Mouse (Mus musculus) adrenal gland, postnatal 14 days (tissue): ENCODE results near the gene Yjefn3. TPM values are rescaled to one million over a fixed set of nuclear protein-coding genes. Genes with fewer than 3 reads are reported as not detected.
A peak's percentile ranks its signal among the peaks of the same experiment; 100 is the strongest.

Experiments used
- DNase-seq: peaks from one replicate; pipeline ENCODE4 v3.0.0; 2021; ENCODE audit warnings: mixed read lengths
- total RNA-seq: library from RNA; stranded (reverse); gene quantifications from 2 replicates; pipeline ENCODE4 v1.2.3, GENCODE M21; 2021

Yjefn3 gene
- total RNA-seq, 1 experiment from 2014 or later = 6.7 TPM

DNA sequence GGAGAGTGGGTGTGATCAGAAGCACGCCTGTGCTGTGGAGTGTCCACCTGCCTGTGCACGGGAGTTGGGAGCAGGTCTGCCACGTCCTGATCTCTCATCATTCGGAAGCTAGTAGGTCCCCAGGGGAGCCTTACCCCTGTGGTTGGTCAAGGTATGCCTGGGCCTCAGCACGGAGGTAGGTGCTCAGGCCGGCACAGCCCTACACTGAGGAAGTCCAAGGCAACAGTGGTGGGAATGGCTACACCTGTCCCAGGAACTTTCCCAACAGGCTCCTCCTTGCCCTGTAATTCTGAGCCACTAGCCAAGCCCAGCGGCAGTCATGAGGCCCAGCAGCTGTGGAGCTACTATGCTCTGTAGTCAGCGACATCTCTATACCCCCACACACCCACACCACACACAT lies 22.8 kb downstream of the Yjefn3 start:
- no peak for DNase-seq

DNA sequence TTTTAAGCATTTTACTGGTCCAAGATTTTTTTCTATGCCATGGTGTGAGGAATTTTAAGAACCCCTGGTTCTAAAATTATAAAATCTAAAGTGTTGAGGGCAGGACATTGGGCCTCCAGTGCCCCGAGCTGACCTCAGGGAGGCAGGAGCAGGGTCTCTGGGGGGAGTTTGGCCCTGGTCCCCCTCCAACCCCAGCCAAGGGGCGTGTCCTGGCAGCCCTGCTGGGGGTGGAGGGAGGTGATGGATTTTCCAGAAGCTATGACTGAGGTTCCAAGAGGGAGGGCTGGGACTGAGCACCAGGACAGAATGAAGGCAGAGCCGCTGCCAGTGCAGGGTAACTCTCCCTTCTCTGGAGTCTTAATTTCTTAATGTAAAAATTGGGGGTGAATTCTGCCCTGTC lies 24.5 kb downstream of the Yjefn3 start:
- no peak for DNase-seq

DNA sequence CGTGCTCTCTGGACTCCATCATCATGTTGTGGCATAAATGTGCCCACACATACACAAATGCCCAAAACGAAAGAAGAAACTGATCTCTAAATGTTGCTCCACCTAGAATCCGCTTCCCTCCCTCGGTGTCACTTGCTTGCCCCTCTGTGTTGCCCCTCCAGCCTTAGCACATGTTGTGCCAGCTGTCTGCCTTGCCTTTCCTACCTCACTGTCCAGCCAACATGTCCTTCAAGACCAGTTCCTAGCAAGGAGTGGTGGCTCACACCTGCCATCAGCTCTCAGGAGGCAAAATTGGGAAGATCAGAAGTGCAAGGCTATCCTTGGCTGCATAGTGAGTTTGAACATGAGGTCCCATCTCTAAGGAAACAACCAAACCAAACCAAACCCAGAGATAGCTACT lies 25.1 kb downstream of the Yjefn3 start:
- no peak for DNase-seq

DNA sequence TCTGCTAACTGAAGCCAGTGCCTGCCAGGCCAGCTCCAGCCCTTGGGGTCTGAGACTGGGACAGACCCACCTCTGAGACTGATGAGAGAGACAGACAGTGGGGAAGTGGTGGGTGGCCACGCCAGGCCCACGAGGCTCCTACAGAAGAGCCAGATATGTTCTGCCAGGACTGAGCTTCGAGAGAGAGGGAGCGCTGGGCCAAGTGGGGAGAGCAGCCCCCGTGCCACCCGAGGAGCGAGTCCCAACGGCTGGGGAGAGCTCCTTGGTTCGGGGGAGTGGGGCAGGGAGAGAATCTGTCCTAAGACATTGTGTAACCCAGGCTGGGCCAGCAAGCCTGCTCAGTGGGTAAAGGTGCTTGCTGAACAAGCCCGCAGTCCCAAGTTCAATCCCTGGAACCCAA lies 25.5 kb downstream of the Yjefn3 start:
- no peak for DNase-seq

DNA sequence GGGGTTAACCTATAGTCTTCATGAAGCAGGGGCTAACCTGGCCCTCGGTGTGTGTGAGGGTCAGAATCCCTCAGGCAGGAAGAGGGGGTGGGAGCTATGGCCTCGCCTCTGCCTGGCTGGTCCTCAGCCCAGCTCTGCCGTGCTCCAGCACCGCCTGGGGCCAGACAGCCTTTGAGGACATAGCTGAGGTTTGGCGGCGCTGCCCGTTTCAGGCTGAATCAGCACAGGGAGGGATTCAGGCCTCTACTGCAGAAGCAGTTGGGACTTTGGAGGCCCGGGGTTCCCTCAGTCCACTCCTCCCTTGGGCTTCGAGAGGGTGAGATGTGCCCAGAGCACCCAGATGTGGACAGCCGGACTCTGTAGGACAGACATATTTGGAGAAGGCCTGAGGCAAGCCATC lies 26.4 kb downstream of the Yjefn3 start:
- DNase-seq = no peak

DNA sequence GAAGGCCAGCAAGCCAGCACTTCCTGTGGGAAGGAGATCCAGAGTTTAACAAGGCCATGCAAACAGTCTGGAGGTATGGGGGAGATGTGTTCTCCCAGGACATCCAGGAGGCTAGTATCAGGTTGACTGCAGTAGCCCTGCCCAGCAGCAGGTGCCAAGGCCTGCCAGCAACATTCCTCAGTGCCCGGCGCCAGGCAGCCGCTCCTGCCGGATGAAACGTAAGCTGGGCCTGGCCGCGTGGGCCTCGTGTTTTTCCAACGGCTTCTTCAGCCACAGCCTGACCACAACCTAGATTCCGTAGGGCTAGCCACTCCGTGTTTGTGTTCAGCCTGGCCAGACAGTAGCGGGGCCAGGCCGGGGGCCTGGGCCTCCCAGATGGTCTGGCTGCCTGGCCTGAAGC lies 27.9 kb downstream of the Yjefn3 start:
- DNase-seq = no peak

DNA sequence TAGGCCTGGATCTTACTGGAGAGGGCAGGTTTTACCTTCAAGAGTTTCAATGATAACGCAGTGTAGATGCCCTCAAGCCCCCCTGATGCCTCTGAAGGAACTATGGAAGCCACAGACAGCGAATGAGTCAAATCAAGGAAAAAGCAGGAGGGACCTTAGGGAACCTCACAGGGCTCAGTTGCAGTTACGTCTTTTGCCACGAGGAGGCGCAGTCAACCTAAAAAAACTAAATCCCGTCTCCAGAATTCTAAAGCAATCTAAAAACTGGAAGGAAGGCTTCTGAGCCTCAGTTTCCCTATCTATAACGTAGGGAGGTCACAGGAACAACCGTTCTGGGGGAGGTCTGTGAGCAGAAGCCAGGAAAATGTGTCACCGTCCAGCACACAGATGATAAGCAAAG lies 28.4 kb downstream of the Yjefn3 start:
- peak; percentile 79 for DNase-seq

DNA sequence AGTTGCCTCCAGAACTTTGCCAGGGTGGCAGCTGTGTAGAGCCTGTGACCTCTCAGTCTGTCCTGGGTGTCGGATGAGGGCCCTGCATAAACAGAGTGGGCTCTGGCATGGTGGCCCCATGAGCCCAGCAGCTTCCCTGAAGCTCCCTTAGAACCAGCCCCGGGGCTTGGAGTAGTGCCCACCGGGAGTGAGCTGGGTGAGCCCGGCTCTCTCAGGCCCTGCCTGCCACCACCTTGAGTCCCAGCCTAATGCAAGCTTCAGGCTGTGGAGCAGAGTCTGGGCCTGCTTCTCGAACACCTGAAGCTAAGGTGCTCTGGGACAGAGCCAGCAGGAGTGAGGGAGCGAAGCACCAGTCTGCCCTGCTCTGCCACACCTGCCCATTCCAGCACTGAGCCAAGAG lies 31.6 kb downstream of the Yjefn3 start:
- no peak for DNase-seq

DNA sequence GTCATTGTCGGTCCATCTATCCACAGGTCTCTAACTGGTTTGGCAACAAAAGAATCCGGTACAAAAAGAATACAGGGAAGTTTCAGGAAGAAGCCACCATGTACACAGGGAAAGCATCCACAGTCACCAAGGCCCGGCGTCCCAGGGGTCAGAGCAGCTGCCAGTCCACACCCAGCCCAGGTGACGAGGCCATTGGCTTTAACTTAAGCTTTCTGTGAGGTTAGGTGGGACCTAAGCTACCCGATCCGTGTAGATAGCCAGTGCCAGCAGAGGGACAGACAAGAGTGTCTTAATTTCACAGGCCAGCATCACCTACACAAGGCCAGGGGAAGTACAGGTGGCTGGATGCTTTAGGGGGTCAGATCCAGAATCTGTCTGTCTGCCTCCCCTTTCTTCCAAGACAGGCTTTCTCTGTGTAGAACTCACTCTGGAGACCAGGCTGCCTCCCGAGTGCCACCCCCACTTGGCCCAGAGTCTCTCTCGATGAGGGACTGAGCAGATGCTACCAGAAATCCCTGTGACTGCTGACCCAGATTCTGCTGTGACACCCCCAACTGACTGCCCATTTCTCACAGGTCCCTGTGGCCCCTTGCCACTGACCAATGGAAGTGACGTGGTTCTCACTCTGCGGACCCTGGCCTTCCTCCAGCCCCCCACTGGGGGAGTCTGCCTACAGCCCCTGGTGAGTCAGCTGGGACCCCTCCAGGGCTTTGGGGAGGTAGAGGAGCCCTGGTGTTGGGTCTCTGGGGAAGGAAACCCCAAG lies 32.3 kb downstream of the Yjefn3 start:
- DNase-seq = no peak

DNA sequence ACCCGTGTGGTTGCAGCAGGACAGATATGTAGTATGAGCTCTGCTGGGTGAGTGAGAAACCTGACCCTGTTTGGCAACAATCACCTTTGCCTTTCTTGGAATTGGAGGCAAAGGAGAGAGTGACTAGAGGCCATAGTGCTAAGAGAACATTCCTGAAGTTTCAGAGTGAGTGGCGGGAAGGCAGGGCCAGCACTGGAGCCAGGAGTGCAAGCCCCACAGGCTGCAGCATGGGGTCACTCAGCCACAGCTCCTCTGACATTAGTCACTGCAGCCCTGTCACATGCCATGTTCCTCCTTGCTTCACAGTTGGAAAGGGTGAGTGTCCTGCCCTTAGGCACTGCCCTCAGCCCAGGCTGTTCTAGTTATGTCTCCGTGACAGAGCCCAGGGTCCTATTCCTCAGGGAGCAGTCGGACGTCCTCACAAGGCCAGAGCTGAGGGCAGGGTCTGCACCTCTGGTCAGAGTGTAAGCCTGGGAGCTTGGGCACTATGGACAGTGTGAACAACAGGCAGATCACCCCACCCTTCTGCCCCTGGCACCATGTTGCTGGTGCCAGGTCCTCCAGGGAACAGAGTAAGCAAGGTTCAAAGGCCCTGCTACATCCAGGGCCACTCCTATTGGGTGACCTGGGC lies 34.7 kb downstream of the Yjefn3 start:
- DNase-seq = peak; percentile 68

DNA sequence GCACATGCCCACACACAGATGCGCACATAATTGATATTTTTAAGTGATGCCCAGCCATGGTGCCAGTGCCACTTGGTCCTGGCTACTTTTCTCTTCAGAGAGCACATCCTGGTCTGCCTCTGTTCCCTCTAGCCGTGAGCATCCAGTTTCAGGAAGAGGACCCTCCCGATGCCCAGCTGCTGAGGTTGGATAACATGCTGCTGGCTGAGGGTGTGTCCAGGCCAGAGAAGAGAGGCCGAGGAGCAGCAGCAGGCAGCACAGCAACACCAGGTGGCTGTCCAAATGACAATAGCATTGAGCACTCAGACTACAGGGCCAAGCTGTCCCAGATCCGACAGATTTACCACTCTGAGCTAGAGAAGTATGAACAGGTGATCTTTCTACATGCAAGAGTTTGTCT lies 38.3 kb downstream of the Yjefn3 start:
- DNase-seq = no peak

DNA sequence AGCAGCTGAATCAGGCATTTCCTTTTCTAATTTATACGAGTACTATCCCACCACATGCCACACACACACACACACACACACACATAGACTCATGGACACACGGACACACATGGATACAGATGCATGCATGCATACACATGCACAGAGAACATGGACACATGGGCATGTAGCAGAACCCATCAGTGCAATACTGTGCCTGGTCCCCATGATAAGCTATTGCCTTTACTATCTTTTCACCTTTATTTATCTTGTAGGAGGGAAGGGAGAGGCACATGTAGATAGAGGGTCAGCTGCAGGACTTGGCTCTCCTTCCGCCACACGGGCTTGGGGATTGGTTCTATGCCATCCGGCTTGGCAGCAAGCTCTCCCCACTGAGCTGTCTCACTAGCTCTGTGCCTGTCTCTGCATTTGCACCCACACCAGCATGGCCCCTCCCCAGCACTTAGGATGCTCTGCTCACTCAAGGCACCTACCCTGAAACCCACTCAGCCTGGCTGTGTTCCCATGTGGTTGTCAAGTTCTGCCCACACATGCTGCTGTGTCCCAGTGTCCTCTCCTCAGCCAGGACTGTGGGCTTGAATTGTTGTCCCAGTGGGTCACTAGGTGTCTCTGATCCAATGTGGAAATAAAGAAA lies 39.0 kb downstream of the Yjefn3 start:
- DNase-seq = no peak

DNA sequence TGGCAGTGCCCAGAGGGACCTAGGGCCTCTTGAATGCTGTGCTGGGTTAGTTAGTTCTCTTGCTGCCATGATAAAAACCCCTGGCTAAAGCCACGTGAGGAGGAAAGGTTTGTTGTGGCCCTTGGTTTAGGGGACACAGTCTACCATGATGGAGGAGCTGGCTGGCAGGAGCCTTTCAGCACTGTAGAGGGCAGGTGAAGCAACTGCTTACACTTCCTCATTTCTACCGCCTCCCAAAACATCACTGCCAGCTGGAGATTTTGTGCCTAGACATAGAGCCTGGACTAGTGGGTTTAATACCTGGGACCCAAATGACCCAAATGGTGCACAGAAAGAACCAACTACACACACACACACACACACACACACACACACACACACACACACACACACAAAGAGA lies 41.3 kb downstream of the Yjefn3 start:
- no peak for DNase-seq

DNA sequence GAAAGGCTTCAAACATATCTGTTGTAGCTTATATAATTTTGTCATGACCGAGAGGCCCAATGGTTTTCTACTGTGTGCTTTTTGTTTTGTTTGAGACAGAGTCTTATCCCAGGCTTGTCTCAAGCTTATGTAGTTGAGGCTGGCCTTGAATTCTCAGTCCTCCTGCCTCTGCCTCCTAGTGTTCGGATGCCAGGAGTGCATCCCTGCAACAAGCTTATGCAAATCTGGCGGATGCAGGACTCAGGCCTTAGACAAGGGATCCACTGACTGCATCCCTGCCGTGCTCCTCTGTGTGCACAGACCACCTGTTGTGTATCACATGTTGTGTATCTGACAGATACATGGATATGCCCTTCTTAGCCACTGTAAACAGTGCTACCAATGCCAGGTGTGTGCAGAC lies 41.7 kb downstream of the Yjefn3 start:
- no peak for DNase-seq

DNA sequence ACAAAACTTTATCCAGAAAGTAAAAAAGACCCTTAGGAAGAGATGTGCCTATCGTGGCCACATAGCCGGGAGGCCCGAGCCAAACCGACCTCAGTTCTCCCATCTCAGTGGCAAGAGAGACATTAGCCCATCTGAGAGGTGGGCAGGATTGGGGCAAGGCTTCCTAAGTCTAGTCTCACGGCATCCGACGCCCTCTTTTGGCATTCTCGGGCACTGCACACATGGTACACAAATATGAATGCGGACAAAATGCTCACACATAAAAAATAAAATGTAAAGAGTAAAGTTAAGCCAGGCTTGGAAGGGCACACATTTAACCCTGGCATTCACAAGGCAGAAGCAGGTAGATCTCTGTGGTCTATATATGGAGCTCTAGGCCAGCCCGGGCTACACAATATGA lies 48.6 kb downstream of the Yjefn3 start:
- no peak for DNase-seq

DNA sequence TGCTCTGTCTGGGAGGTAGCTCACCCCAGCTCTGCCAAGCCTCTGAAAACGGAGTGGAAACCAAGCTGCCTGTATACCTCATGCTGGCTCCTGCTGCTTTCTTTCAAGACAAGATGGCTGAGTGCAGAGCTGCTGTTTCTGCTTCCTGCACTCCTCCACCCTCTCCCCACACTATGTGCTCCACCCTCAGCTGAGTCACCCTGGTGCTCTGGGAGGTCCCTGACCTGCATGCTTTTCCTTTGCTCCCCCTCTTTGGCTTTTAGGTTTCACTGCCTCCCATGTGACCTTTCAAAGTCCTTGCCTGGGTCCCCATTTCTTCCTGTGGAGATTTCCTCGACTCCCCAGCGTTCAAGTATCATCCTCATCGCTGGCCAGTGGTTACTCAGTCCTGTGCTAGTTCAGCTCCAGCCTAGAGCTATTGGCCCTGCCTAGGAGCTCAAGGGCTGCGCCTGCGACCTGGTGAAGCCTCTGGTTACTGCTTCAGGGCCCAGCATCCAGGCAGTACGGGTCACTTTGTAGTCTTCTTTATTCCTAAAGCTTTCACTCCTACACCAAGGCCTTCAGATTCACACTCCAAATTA lies 51.5 kb downstream of the Yjefn3 start:
- no peak for DNase-seq

DNA sequence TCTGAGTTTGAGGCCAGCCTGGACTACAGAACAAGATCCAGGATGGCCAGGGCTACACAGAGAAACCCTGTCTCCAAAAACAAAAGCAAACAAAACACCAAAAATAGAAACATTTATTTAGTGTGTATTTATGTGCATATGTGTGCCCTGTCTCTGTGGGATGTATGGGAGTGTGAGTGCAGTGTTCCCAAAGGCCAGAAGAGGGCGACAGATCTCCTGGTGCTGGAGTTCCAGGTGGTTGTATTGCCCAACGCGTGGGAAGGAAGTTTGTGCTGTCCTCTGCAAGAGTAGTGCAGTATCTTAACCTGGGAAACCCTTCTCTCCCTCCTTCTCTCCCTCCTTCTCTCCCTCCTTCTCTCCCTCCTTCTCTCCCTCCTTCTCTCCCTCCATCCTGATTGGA lies 52.6 kb downstream of the Yjefn3 start:
- peak; percentile 27 for DNase-seq

DNA sequence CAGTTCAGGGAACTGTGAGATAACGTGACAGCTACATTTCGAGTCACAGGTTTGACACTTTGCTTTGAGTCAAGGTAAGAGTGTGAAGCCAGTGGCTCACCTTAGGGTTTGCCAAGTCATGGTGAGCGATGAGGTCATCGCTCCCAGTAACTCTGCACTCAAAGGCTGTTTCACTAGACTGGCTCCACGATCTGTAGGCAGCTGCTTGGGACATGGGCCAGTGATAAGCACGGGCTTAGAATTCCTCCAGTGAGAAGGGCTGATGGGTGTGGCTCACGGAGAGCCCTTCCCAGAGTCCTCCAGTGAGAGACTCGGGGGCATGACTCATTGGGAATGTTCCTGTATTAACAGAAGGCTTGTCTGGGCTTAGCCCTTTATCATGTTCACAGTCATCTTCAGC lies 53.6 kb downstream of the Yjefn3 start:
- DNase-seq = peak; percentile 68

DNA sequence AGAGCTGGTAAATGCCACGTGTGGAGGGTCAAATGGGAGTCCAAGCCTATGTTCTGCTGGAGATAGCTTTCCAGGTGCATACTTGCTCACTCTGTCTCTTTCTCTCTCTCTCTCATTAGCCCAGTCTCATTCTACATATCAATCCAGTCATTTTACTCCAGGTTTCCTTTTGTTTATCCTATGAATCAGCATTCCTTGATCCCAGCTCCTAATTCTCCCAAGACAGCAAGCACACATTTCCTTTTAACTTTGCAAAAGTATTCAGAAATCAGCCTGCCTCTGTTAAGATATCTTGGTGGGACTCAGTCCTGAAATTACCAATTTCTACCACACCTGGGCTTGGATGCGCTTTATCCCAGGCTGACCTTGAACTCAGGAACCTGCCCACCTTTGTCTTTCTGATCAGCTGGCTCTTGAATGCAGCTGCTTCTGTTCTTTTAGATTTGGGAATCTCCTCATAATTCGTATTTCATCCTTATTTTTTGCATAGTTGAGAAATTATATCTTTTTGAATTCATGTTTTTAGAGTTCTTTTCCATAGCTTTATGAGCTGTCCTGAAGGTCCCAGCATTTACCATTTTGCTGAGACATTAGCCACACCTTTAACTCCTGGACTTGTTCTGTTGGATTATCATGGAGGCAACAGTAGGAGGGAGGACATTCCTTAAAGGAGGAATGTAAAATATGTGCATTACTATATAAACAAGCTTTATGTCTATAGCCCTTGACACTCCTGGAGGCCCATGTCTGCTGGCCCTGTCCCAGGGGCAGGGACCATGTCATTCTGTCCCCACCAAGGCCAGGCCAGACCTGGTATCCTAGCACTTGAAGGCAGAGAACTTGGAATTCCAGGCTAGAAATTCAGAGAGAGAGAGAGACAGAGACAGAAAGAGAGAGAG lies 55.1 kb downstream of the Yjefn3 start:
- no peak for DNase-seq
